14 mouse cellular contexts compared by ENCODE assay signal in the genomic region with DNA sequence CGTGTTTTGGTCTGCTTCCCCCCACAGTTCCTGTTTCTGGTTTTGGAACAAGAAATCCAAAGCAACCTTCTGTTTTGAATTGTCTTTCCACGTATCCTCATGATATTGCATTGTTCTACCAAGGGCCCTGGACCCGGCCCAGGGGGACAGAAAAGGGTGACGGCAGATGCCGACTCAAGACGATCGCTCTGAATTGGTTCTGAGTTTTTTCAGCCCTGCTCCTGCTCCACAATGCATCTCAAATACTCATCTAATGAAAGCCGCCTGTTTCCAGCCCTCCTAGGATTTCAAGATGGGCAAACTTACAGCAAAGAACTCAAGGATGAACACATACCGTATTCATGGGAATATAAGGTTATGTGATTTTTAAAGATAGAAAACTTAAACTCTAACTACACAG. TPM values are rescaled to one million over a fixed set of nuclear protein-coding genes. Genes with fewer than 3 reads are reported as not detected.
DNase-seq lines count a peak whose midpoint lies in the region; ATAC-seq and TF ChIP-seq lines count a peak whose summit lies in the region.
"Had no signal": no experiment of that assay in that cellular context is flagged by ENCODE, and none has a peak within 500 bp of the region (broad histone marks: within the 10 kb centered on the region; RNA-seq: fewer than 3 reads in every experiment).

No protein-coding gene starts in this region.

- DNase-seq in heart, adult 11 months = peak; percentile 75
- no peak for DNase-seq in heart, adult 9 months (ENCODE audit: low spot score in 2 of 2)
- no peak for DNase-seq in limb, embryonic 10.5 days (ENCODE audit: low spot score)
- DNase-seq in embryonic facial prominence, embryonic 11.5 days (ENCODE audit: low spot score) = peak; percentile 78
- peak; percentile 73 for DNase-seq in limb, embryonic 14.5 days (ENCODE audit: low spot score)
- DNase-seq: cerebellum, postnatal 25 days; gastrocnemius, adult 2 months; kidney, postnatal 14 days; lung, adult 18-20 months; right cerebral cortex, postnatal 14 days; thymus, adult 2 months had no signal

- H3K4me2 ChIP-seq in limb, embryonic 13.5 days (replicated peaks) = no peak overlapping the region
- H3K4me2 ChIP-seq in embryonic facial prominence, embryonic 11.5 days (ENCODE audit: low read depth, low read length) = no peak overlapping the region
- H3K4me2 ChIP-seq in limb, embryonic 14.5 days (replicated peaks; ENCODE audit: low read depth, low read length, severe bottlenecking) = no peak overlapping the region

- peak overlapping the region; percentile 61 for H3K27ac ChIP-seq in limb, embryonic 13.5 days
- no peak overlapping the region for H3K27ac ChIP-seq in limb, embryonic 10.5 days
- 0 out of 2 replicates have a peak overlapping the region, but pooled peaks have one; percentile 57 for H3K27ac ChIP-seq in embryonic facial prominence, embryonic 11.5 days (replicated peaks; ENCODE audit: low read depth, low read length)
- H3K27ac ChIP-seq in limb, embryonic 14.5 days (replicated peaks; ENCODE audit: low read depth, low read length) = peak overlapping the region; percentile 45
- H3K27ac ChIP-seq: gastrocnemius, adult 2 months had no signal

- 57% methylated on average over 9 of the region's 9 CpGs for WGBS in limb, embryonic 13.5 days
- 78% methylated on average over 9 of the region's 9 CpGs for WGBS in limb, embryonic 10.5 days
- WGBS in embryonic facial prominence, embryonic 11.5 days = 27% methylated on average over 9 of the region's 9 CpGs
- 53% methylated on average over 9 of the region's 9 CpGs for WGBS in limb, embryonic 14.5 days

- no peak overlapping the region for H3K9ac ChIP-seq in limb, embryonic 13.5 days
- H3K9ac ChIP-seq in embryonic facial prominence, embryonic 11.5 days (replicated peaks; ENCODE audit: low read length) = no peak overlapping the region
- no peak overlapping the region for H3K9ac ChIP-seq in limb, embryonic 14.5 days (ENCODE audit: low read depth, low read length, severe bottlenecking)

- TF ChIP-seq POLR2A in limb, embryonic 14.5 days (IDR thresholded peaks at IDR 0.05; ENCODE audit: borderline replicate concordance, extremely low read depth, insufficient read depth, insufficient read length) = no peak

- H3K9me3 ChIP-seq in limb, embryonic 13.5 days = no peaks in the 10 kb centered on the region
- no peaks in the 10 kb centered on the region for H3K9me3 ChIP-seq in limb, embryonic 10.5 days (replicated peaks)
- H3K9me3 ChIP-seq in embryonic facial prominence, embryonic 11.5 days (replicated peaks; ENCODE audit: control insufficient read depth, low read length) = no peaks in the 10 kb centered on the region
- no peaks in the 10 kb centered on the region for H3K9me3 ChIP-seq in limb, embryonic 14.5 days (ENCODE audit: control insufficient read depth, low read length)

- peak; percentile 44; the same call in 1 of the 2 replicates for ATAC-seq in limb, embryonic 13.5 days (ENCODE audit: low FRiP score, low read depth)
- no peak for ATAC-seq in embryonic facial prominence, embryonic 11.5 days (replicated peaks; ENCODE audit: insufficient number of reproducible peaks, low FRiP score, low TSS enrichment, low read depth)
- ATAC-seq in limb, embryonic 14.5 days (ENCODE audit: low FRiP score, low read depth) = peak; percentile 53
- ATAC-seq in activated CD4-positive, CD25-positive, alpha-beta regulatory T cell, adult 4 months = no peak

- no peak overlapping the region for H3K4me3 ChIP-seq in limb, embryonic 13.5 days
- H3K4me3 ChIP-seq in limb, embryonic 10.5 days = no peak overlapping the region
- no peak overlapping the region for H3K4me3 ChIP-seq in embryonic facial prominence, embryonic 11.5 days (ENCODE audit: low read depth, low read length)
- no peak overlapping the region for H3K4me3 ChIP-seq in limb, embryonic 14.5 days (replicated peaks; ENCODE audit: low read length)
- H3K4me3 ChIP-seq: erythroblast, embryonic 14.5 days; gastrocnemius, adult 2 months had no signal

- peaks cover 6% of the 10 kb centered on the region; the same call in 1 of the 2 replicates for H3K36me3 ChIP-seq in limb, embryonic 13.5 days
- no peaks in the 10 kb centered on the region for H3K36me3 ChIP-seq in limb, embryonic 10.5 days
- H3K36me3 ChIP-seq in embryonic facial prominence, embryonic 11.5 days (replicated peaks; ENCODE audit: control insufficient read depth, insufficient read depth, low read depth, low read length) = no peaks in the 10 kb centered on the region
- H3K36me3 ChIP-seq in limb, embryonic 14.5 days (ENCODE audit: control insufficient read depth, insufficient read depth, low read length) = no peaks in the 10 kb centered on the region

- no peaks in the 10 kb centered on the region for H3K27me3 ChIP-seq in limb, embryonic 13.5 days
- H3K27me3 ChIP-seq in limb, embryonic 10.5 days (ENCODE audit: low read depth, poor library complexity, severe bottlenecking) = no peaks in the 10 kb centered on the region
- no peaks in the 10 kb centered on the region for H3K27me3 ChIP-seq in embryonic facial prominence, embryonic 11.5 days (ENCODE audit: control insufficient read depth, insufficient read depth, low read length)
- no peaks in the 10 kb centered on the region for H3K27me3 ChIP-seq in limb, embryonic 14.5 days (ENCODE audit: control insufficient read depth, insufficient read depth, low read length)

- H3K4me1 ChIP-seq in limb, embryonic 13.5 days = peaks cover 41% of the 10 kb centered on the region
- H3K4me1 ChIP-seq in limb, embryonic 10.5 days = peaks cover 30% of the 10 kb centered on the region
- peaks cover 4% of the 10 kb centered on the region; the same call in 1 of the 2 replicates for H3K4me1 ChIP-seq in embryonic facial prominence, embryonic 11.5 days (ENCODE audit: control insufficient read depth, insufficient read depth, low read length)
- peaks cover 25% of the 10 kb centered on the region for H3K4me1 ChIP-seq in limb, embryonic 14.5 days (ENCODE audit: control insufficient read depth, insufficient read depth, low read length)

RNA-seq across cellular contexts. Expression of a gene that starts 55.3 kb away (rescaled TPM):
- 39.2 and 39.4 TPM in 2 replicates for polyA plus RNA-seq in limb, embryonic 13.5 days (2015; fragmentation: Nextera tagmentation; extraction: Ambion mirVana)
- polyA plus RNA-seq in limb, embryonic 10.5 days (2016; fragmentation: Nextera tagmentation; extraction: Ambion mirVana) = 19.9 and 24.1 TPM in 2 replicates
- polyA plus RNA-seq in embryonic facial prominence, embryonic 11.5 days (2014; fragmentation: Nextera tagmentation; extraction: Ambion mirVana) = 29.1 and 33.8 TPM in 2 replicates
- polyA plus RNA-seq in limb, embryonic 14.5 days (2012; rRNA removed) = 20.9 and 25.1 TPM in 2 replicates
- polyA plus RNA-seq in limb, embryonic 14.5 days (2014; fragmentation: Nextera tagmentation; extraction: Ambion mirVana) = 26.8 and 31.6 TPM in 2 replicates
- polyA plus RNA-seq in activated CD4-positive, CD25-positive, alpha-beta regulatory T cell, adult 4 months (2017; shearing (Covaris generic)) = under 1 TPM; 0.18 to 0.26 TPM
- polyA plus RNA-seq: erythroblast, embryonic 14.5 days had no signal

Comparison
In these comparisons a context has a peak if more than half of its experiments do, and no peak if none do; other contexts are left out.
1. DNase-seq: peak in heart, adult 11 months (single experiment), embryonic facial prominence, embryonic 11.5 days (single experiment) and limb, embryonic 14.5 days (single experiment); none in heart, adult 9 months (0 of 2) and limb, embryonic 10.5 days (single experiment).
2. ATAC-seq: peak in limb, embryonic 13.5 days (single experiment) and limb, embryonic 14.5 days (single experiment); none in embryonic facial prominence, embryonic 11.5 days (single experiment) and activated CD4-positive, CD25-positive, alpha-beta regulatory T cell, adult 4 months (single experiment).
3. RNA of a gene that starts 55.3 kb away (polyA plus RNA-seq): 39.2 to 39.4 TPM in limb, embryonic 13.5 days, 29.1 to 33.8 TPM in embryonic facial prominence, embryonic 11.5 days, 20.9 to 31.6 TPM in limb, embryonic 14.5 days and 19.9 to 24.1 TPM in limb, embryonic 10.5 days; 0.18 to 0.26 TPM in activated CD4-positive, CD25-positive, alpha-beta regulatory T cell, adult 4 months; every median in the first group is over 10 times any median in the second.